Mouse (Mus musculus) fibroblast of lung, adult 2 months (primary cell): ENCODE measurements around the gene Dtx2.

Experiments
- DNase-seq: peaks from one replicate; pipeline ENCODE4 v3.0.0-alpha.2; 2011; ENCODE audit warnings: low read depth

The Dtx2 gene

DNA sequence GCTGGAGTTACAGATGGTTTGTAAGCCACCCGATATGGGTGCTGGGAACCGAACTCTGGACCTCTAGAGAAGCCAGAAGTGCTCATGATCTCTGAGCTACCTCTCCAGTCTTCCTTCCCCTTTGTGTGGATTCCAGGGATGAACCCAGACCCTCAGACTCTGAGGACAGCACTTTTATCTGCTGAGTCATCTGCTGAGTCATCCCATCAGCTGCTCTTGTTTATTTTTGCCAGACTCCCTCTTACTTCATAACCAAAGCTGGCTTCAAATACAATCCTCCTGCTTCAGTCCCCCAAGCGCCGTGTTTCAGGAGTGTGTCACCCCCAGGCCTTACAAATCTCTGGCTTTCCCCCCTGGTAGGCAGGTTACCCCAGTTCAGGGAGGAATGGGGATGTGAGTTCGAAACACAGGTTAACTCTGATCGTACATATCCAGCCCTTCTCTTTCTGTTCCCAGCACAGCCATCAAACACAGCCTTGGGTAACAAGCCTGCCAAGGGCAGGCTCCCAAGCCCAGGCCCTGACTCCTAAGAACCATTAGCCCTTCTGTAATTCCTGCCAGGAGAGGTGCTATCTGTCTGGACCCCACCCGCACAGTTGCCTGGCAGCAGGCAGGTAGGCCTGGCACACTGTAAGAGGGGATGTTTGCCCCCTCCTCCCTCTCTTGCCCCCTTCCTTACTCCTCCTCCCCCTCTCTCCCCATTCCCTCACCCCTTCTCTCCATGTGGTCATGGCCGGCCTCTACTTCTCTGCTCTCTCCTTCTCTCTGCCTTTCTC is 18.5 kb upstream of the Dtx2 start:
- no peak for DNase-seq

DNA sequence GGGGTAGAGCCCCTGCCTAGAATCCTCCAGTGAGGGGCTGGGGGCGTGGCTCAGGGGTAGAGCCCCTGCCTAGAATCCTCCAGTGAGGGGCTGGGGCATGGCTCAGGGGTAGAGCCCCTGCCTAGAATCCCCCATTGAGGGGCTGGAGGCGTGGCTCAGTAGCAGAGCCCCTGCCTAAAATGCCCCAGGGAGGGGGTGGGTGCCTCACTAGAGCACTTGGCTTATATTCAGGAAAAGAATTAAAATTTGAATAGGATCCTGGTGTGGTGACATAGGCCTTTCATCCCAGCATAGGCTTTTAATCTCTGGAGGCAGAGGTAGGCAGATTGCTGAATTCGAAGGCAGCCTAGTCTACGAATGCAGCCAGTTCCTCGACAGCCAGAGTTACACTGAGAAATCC is 15.2 kb upstream of the Dtx2 start:
- DNase-seq, result no peak

- no peak for DNase-seq
These were observed 14.7 kb upstream of the Dtx2 start, which contains the start of gene Zp3 for GRCm38 (mm10) chr5:135979904-135980303. TSS of gene Zp3 (plus strand) at chr5:135980099.

DNA sequence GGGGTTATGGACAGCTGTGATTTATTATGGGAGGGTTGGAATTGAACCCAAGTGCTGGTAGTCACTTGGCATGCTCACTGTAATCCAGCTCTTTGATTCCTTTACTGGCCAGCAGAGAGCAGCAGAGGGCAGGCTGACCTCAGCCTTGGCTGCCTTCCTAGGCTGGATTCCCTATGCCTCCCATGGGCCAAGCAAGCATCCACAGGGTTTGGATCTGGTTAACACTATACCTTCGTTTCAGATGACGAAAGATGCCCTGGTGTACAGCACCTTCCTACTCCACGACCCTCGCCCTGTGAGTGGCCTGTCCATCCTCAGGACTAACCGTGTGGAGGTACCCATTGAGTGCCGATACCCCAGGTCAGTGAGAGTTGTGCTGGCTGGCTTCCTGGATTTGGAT is 12.2 kb upstream of the Dtx2 start:
- DNase-seq, result no peak

DNA sequence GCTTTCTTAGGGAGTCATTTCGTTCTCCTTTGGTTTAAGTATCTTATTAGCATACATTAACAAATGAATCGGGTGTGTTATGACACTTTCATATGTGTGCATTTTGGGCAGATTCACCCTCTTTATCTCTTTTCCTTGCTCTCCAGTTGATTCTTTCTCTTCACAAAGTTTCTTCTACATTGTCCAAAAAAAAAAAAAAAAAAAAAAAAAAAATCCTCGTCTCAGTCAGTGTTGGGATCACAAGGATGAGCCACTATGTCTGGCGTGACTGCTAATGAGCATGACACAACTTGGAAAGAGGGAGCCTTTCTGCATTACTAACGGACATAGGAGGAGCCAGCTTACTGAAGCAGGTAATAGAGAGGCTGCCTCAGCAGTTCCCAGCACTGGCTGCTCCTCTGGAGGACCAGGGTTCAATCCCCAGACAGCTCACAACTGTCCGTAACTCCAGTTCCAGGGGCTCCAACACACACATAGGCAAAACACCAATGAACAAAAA is 10.0 kb upstream of the Dtx2 start:
- DNase-seq, result no peak

DNA sequence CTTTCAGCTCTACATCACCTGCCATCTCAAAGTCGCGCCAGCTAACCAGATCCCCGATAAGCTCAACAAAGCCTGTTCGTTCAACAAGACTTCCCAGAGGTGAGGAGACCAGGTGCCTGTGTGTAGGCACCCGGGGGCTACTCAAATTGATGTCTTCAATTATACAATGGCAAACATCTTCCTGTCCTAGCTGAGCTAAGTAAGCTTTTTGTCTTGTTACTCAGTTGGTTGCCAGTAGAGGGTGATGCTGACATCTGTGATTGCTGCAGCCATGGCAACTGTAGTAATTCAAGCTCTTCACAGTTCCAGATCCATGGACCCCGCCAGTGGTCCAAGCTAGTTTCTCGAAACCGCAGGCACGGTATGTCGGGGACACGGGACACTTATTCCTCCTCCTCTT is 7.4 kb upstream of the Dtx2 start:
- no peak for DNase-seq

- DNase-seq, result no peak
These were observed 4.0 kb upstream of the Dtx2 start for GRCm38 (mm10) chr5:135990601-135991000.

DNA sequence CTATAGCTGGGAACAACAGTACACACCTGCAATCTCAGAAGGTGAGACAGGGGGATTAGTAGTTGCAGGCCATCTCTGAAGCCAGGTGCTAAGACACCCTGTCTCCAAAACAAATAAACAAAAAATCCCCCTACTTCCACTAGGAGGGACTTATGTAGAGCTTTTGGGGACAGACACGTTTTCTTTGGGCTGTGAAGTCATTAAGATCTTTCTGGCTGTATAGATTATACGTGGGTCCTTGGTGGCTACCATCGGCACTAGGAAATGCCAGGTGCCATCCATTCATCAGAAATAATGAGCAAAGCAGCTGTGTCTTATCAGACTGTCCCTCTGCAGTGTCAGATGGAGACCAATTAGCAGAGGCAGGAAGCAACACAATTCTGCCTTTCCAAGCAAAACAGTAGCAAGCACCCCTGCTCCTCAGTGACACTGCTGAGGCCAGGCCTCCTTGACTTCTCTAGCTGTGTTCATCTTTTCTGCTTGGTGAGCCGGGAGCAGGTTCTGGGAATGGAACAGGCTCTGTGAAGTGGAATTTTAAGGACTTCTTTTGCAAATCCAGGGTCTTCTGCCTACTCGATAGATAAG is 1.1 kb upstream of the Dtx2 start:
- no peak for DNase-seq

- DNase-seq, result no peak
These were observed 270 bp upstream of the Dtx2 start for GRCm38 (mm10) chr5:135994335-135994724.

GRCm38 (mm10) chr5:135996162-135996561 is 1.6 kb downstream of the Dtx2 start:
- no peak for DNase-seq

DNA sequence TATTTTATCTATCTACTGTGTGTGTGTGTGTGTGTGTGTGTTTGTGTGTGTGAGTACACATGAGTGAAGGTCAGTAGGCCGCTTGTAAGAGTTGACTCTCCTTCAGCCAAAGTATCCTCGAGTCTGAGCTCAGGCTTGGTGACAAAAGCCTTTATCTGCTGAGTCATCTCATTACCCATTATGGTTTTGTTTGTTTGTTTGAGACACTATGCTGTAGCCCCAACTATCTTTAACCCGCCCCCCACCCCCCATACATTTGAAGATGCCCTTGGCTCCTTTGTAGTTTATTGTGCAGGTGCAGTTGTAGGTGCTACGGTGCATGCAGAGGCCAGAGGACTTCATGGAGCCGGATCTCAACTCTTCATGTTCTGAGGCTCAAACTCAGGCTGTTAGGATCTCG is 6.6 kb downstream of the Dtx2 start:
- no peak for DNase-seq

GRCm38 (mm10) chr5:136002325-136002724 is 7.7 kb downstream of the Dtx2 start:
- DNase-seq, result no peak

- DNase-seq, result no peak
These were observed 8.2 kb downstream of the Dtx2 start for GRCm38 (mm10) chr5:136002751-136003151.

DNA sequence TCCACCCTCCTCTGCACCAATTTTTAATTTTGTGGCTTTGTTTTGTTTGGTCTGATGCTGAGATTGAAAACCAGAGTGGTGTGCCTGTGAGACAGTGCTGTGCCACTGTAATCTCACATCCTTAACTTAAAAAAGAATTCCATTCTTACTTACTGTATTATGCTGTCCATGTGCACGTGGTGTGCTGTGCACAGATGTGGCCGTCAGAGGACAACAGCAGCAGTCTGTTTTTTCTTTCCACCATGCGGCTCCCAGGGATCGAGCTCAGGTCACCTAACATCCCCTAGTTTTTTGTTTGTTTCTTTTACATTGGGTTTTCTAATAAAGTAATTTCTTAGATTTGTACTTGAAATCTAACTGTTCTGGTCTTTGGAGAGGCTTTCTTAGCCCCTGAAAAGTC is 9.9 kb downstream of the Dtx2 start:
- no peak for DNase-seq

DNA sequence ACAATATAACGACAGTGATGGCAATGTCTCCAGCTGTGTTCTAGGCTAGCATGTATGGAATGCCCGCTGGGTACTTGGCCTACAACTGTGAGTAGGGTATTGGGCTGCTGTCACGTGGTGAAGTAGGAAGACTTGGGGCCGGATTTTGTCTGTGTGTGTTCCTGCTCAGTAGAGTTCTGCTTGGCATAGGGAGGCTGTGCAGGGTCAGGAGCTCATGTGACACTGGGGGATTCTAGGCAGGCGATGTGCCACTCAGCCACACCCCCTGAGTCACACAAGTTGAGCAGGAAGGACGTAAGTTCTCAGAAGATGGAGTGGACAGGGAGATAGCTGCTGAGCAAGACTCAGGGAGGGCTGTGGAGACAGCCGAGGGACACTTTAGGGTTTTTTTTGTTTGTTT is 13.1 kb downstream of the Dtx2 start:
- DNase-seq, result no peak

DNA sequence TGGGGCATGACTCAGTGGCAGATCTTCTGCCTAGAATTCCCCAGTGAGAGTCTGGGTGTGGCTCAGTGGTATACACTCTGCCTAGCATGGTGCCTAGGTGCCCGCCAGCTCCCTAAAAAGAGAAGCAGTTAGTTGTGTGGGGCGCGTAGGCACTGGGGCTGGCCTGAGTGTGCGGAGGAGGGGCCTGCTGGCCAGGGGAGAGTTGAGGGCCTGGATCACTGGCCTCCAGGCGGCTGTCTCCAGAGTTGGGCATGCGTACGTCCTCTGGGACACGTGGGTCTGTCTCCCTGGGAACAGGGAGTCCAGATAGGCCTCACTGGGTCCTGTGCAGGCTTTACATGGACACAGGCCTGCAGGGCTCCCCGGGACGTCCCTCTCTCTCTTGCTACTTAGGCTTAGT is 20.3 kb downstream of the Dtx2 start:
- DNase-seq, result no peak

GRCm38 (mm10) chr5:136015586-136015985 is 21.0 kb downstream of the Dtx2 start:
- DNase-seq, result no peak

GRCm38 (mm10) chr5:136016014-136016876 is 21.6 kb downstream of the Dtx2 start:
- no peak for DNase-seq

- DNase-seq, result no peak
These were observed 22.7 kb downstream of the Dtx2 start for GRCm38 (mm10) chr5:136017262-136017661.

- DNase-seq, result no peak
These were observed 24.1 kb downstream of the Dtx2 start for GRCm38 (mm10) chr5:136018726-136019125.

DNA sequence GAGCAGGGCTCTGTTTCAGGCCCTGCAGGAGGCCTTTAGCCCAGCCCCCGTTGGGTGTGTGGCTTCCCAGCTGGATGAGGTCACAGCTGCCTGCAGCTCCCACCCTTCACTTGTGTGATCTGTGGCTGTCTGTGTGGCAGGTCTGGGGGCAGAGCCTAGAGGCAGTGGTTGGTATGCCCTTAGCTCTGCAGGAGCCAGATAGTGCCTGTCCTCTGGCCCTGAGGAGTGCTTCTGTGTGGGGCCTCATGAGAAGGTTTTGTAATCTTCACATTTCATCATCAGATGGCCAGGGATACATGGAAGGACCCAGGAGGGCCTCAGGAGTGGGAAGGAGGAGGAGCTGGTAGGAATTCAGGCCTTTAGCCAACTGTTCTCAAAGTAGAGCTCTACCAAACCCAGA is 25.3 kb downstream of the Dtx2 start:
- DNase-seq, result no peak

DNA sequence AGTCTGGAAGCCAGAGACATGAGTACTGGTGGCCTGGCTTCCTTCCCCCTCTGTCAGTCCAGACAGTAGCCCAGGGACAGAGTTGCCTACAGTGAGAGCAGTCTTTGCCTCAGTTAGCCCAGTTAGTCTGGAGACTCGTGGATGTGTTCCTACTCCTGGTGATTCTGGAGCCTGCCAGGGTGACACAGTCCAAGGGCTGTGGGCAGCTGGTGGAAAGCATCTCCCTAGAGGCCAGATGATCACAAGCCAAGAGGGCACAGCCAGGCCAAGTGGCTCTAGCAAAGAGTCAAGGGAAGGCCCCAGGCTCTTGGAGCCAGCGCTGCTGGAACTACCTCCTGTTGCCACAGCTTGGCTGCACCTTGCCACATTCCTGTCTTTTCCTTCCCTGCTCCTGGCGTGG is 31.1 kb downstream of the Dtx2 start:
- no peak for DNase-seq

DNA sequence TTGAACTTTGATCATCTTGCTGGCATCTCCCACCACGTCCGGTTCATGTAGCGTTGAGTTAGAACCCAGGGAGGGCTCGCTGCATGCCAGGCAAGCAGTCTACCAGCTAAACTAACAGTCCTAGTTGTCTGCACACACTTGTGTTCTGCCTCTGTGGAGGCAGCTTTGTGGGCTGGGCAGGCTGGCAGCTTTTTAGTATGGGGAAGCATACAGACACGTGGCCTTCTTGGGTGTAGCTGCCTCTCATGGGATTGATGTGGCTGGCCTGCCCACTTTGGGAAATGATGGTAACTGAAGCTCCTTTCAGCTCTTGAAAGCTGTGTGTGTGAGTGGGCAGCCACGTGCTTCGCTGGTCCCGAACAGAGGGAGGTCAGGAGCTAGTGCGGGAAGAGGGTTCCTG is 32.3 kb downstream of the Dtx2 start:
- DNase-seq, result no peak
